8 mouse cellular contexts compared by ENCODE assay signal in the genomic region with DNA sequence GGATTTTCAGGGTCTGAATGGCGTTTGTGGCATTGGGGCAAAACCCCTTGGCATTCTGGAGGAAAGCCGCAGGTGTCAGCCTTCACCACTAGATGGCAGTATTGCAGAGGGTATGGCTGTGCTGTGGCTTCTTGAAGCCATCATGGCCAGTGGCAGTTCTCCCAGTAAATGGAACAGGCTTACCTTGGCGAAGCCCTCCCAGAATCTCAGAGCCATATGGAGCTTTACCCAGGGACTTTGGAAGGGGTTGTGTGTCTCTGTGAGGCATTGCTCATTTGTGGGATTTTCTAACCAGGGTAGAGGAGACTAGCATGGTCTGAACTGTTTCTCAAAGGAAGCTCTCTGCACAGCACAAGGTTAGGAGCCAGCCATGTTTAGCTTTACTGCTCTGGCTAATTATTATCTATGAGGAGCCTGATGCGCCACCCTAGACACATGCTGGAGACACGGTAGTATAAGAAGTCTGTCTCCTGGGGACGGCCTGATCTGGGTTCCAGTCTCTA. TPM values are rescaled to one million over a fixed set of nuclear protein-coding genes. Genes with fewer than 3 reads are reported as not detected.
DNase-seq lines count a peak whose midpoint lies in the region; ATAC-seq and TF ChIP-seq lines count a peak whose summit lies in the region.

No protein-coding gene starts in this region.

- H3K9me3 ChIP-seq in embryonic facial prominence, embryonic 14.5 days (ENCODE audit: control insufficient read depth, low read length): no peaks in the 10 kb centered on the region

- no peak overlapping the region for H3K4me2 ChIP-seq in embryonic facial prominence, embryonic 14.5 days (ENCODE audit: low read depth, low read length)

- H3K36me3 ChIP-seq in embryonic facial prominence, embryonic 14.5 days (ENCODE audit: control insufficient read depth, insufficient read depth, low read length): no peaks in the 10 kb centered on the region
- no peaks in the 10 kb centered on the region for H3K36me3 ChIP-seq in thymus, adult 2 months (ENCODE audit: control insufficient read depth, insufficient read depth, low read length)

- no peak for TF ChIP-seq POLR2A in thymus, adult 2 months (IDR thresholded peaks at IDR 0.05; ENCODE audit: control insufficient read depth, extremely low read depth, insufficient read depth, low read length, poor library complexity)

- no peak overlapping the region for H3K27ac ChIP-seq in embryonic facial prominence, embryonic 14.5 days (replicated peaks; ENCODE audit: low read depth, low read length)
- no peak overlapping the region for H3K27ac ChIP-seq in thymus, adult 2 months (ENCODE audit: control insufficient read depth, insufficient read depth, low read length)

- WGBS in embryonic facial prominence, embryonic 14.5 days: 34% methylated on average over 6 of the region's 6 CpGs
- WGBS in thymus, adult 2 months: 58% methylated on average over 6 of the region's 6 CpGs

- ATAC-seq in embryonic facial prominence, embryonic 14.5 days (ENCODE audit: low read depth): peak; percentile 69

- H3K27me3 ChIP-seq in embryonic facial prominence, embryonic 14.5 days (replicated peaks; ENCODE audit: control insufficient read depth, insufficient read depth, low read length): no peaks in the 10 kb centered on the region
- H3K27me3 ChIP-seq in thymus, adult 2 months (ENCODE audit: control insufficient read depth, insufficient read depth, low read length): no peaks in the 10 kb centered on the region

- peak; percentile 39 for DNase-seq in CD4-positive helper T cell, adult 2 months (ENCODE audit: low read depth, low spot score)
- DNase-seq in adrenal gland, postnatal 4 days (ENCODE audit: low spot score in 2 of 2): peak; percentile 26 to 54
- peak; percentile 84 for DNase-seq in embryonic facial prominence, embryonic 14.5 days (ENCODE audit: low spot score)
- peak; percentile 83 for DNase-seq in heart, postnatal 4 days
- DNase-seq in layer of hippocampus, adult 18-20 months (ENCODE audit: low spot score in 2 of 2): peak; percentile 67 to 87
- peak; percentile 49 to 59 for DNase-seq in lung, adult 18-20 months
- DNase-seq in ovary, postnatal 10 days (ENCODE audit: low spot score): peak; percentile 45
- DNase-seq in thymus, adult 2 months: peak; percentile 54

- no peak overlapping the region for H3K4me3 ChIP-seq in embryonic facial prominence, embryonic 14.5 days (ENCODE audit: low read depth, low read length)
- no peak overlapping the region for H3K4me3 ChIP-seq in thymus, adult 2 months (ENCODE audit: control insufficient read depth, insufficient read depth, low read length)

- no peaks in the 10 kb centered on the region for H3K4me1 ChIP-seq in embryonic facial prominence, embryonic 14.5 days (ENCODE audit: control insufficient read depth, insufficient read depth, low read length)
- no peaks in the 10 kb centered on the region for H3K4me1 ChIP-seq in thymus, adult 2 months (replicated peaks; ENCODE audit: control insufficient read depth, insufficient read depth, low read length)

- TF ChIP-seq CTCF in thymus, adult 2 months (IDR thresholded peaks at IDR 0.05; ENCODE audit: borderline replicate concordance, control insufficient read depth, extremely low read depth, insufficient read depth, low read length, poor library complexity): peak; percentile 72; the same call in 1 of the 2 replicates

- no peak overlapping the region for H3K9ac ChIP-seq in embryonic facial prominence, embryonic 14.5 days (ENCODE audit: low read depth, low read length)

RNA-seq across cellular contexts. Expression of a gene that starts 22.5 kb away (rescaled TPM):
- total RNA-seq in adrenal gland, postnatal 4 days (2021): under 1 TPM in 1 of 2 experiments, not detected in 1; 0.22 TPM
- 1.5 and 1.9 TPM in 2 replicates for polyA plus RNA-seq in embryonic facial prominence, embryonic 14.5 days (2014; fragmentation: Nextera tagmentation; extraction: Ambion mirVana)
- total RNA-seq in heart, postnatal 4 days (2021): not detected
- not detected for total RNA-seq in layer of hippocampus, adult 18-20 months (2021)
- polyA plus RNA-seq in thymus, adult 2 months (2012; rRNA removed): 4.0 and 4.3 TPM in 2 replicates

RNA-seq across cellular contexts. Expression of a gene that starts 38.2 kb away (rescaled TPM):
- total RNA-seq in adrenal gland, postnatal 4 days (2021): 1 to 10 TPM; 1.9 to 4.8 TPM
- 0.85 and 1.5 TPM in 2 replicates for polyA plus RNA-seq in embryonic facial prominence, embryonic 14.5 days (2014; fragmentation: Nextera tagmentation; extraction: Ambion mirVana)
- total RNA-seq in heart, postnatal 4 days (2021): 1 to 10 TPM; 1.7 to 2.1 TPM
- 100 to 1,000 TPM; 310 to 362 TPM for total RNA-seq in layer of hippocampus, adult 18-20 months (2021)
- polyA plus RNA-seq in thymus, adult 2 months (2012; rRNA removed): 1.1 and 2.1 TPM in 2 replicates

Comparison
In these comparisons a context has a peak if more than half of its experiments do, and no peak if none do; other contexts are left out.
1. RNA of a gene that starts 38.2 kb away (total RNA-seq): 310 to 362 TPM in layer of hippocampus, adult 18-20 months; 1.9 to 4.8 TPM in adrenal gland, postnatal 4 days and 1.7 to 2.1 TPM in heart, postnatal 4 days; every median in the first group is over 10 times any median in the second.
2. Peak in every context shown above with its lines, with median percentiles within 50 percentile points of each other: DNase-seq.